ENCODE assay signal across 8 mouse cellular contexts in the genomic region with DNA sequence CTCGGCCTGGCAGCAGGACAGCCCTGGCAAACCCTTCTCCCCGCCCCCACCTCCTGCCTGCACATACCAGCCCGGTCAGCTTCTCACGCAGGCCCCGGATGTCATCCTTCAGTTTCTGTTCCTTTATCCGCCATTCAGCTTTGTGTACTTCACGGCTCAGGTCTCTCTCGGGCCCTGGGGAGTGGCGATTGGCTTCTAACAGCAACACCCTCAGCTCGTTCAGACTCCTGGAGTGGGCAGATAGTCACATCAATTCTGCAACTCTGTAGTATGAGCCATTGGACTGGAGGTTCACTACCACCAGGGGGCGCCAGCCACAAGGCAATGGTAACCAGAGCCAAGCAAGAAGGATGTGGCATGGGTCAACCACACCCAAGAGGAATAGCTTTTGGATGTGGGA. TPM values are rescaled to one million over a fixed set of nuclear protein-coding genes. Genes with fewer than 3 reads are reported as not detected.
DNase-seq lines count a peak whose midpoint lies in the region; ATAC-seq and TF ChIP-seq lines count a peak whose summit lies in the region.

No protein-coding gene starts in this region.

- WGBS in hindbrain, postnatal 0 days: 51% methylated on average over 11 of the region's 11 CpGs

- no peak overlapping the region for H3K4me2 ChIP-seq in hindbrain, postnatal 0 days (ENCODE audit: low read depth, low read length)

- POLR2A ChIA-PET in Patski (lab: Charles Lee): no interaction called here

- CTCF ChIA-PET in Patski (lab: Charles Lee): interaction anchor here (0.6 to 8.6 kb wide), 23 partner anchors 8 to 210 kb away, joined by 3 to 63 read pairs (median 4); a partner anchor contains a TSS

- no peak overlapping the region for H3K4me3 ChIP-seq in hindbrain, postnatal 0 days (ENCODE audit: low read length)

- TF ChIP-seq CTCF in Patski (IDR thresholded peaks at IDR 0.05): peak; percentile 94
- peak; percentile 98 for TF ChIP-seq CTCF in hindbrain, postnatal 0 days (IDR thresholded peaks at IDR 0.05; ENCODE audit: low read depth)

- no peaks in the 10 kb centered on the region for H3K4me1 ChIP-seq in hindbrain, postnatal 0 days (ENCODE audit: insufficient read depth, low read length)

- no peaks in the 10 kb centered on the region for H3K27me3 ChIP-seq in Patski
- H3K27me3 ChIP-seq in hindbrain, postnatal 0 days (ENCODE audit: insufficient read depth, low read length): no peaks in the 10 kb centered on the region

- H3K9me3 ChIP-seq in hindbrain, postnatal 0 days (ENCODE audit: low read length): no peaks in the 10 kb centered on the region

- peaks cover 45% of the 10 kb centered on the region for H3K36me3 ChIP-seq in hindbrain, postnatal 0 days (ENCODE audit: insufficient read depth, low read length)

- no peak overlapping the region for H3K9ac ChIP-seq in hindbrain, postnatal 0 days (replicated peaks; ENCODE audit: low read length)

- DNase-seq in Patski (ENCODE audit: low read depth, low spot score): peak; percentile 59
- DNase-seq in cerebellum, postnatal 10 days: peak; percentile 95 to 98
- DNase-seq in gastrocnemius, adult 18-20 months (ENCODE audit: low spot score): peak; percentile 89
- peak; percentile 91 for DNase-seq in hindbrain, postnatal 0 days (ENCODE audit: low spot score)
- peak; percentile 88 for DNase-seq in left cerebral cortex, adult 11 months (ENCODE audit: low spot score)
- peak; percentile 90 to 92 for DNase-seq in right cerebral cortex, postnatal 10 days (ENCODE audit: low spot score in 2 of 2)
- DNase-seq in urinary bladder, postnatal 10 days (ENCODE audit: low spot score): peak; percentile 68

- H3K27ac ChIP-seq in hindbrain, postnatal 0 days: no peak overlapping the region

- in situ Hi-C loops in Patski (cut with MboI; ENCODE audit: low pct_unique_long_range_greater_than_20kb): loop anchor here (10.0 kb wide), 1 partner anchor 411 kb away; a partner anchor contains a TSS

- ATAC-seq in Patski: peak; percentile 59
- ATAC-seq in hindbrain, postnatal 0 days: peak; percentile 69
- ATAC-seq in megakaryocyte, adult 5-6 weeks (ENCODE audit: poor library complexity, severe bottlenecking): peak; percentile 64

RNA-seq across cellular contexts. Expression of a gene that starts 37.6 kb away (rescaled TPM):
- polyA plus RNA-seq in Patski (2021): 169 TPM
- 10 to 100 TPM; 10.9 to 19.9 TPM for total RNA-seq in gastrocnemius, adult 18-20 months (2021)
- total RNA-seq in hindbrain, postnatal 0 days (2014; rRNA removed): 46.4 and 54.4 TPM in 2 replicates
- 52.7 and 57.7 TPM in 2 replicates for polyA plus RNA-seq in hindbrain, postnatal 0 days (2015; fragmentation: Nextera tagmentation; extraction: Ambion mirVana)
- 4.9 and 5.7 TPM in 2 replicates for total RNA-seq in megakaryocyte, adult 5-6 weeks (2015)
- 4.4 and 8.7 TPM in 2 replicates for total RNA-seq in megakaryocyte, adult 5-6 weeks (2017)

RNA-seq across cellular contexts. Expression of a gene that starts 58.1 kb away (rescaled TPM):
- polyA plus RNA-seq in Patski (2021): 33.8 TPM
- 1 to 10 TPM; 1.7 to 3.0 TPM for total RNA-seq in gastrocnemius, adult 18-20 months (2021)
- 133 and 150 TPM in 2 replicates for total RNA-seq in hindbrain, postnatal 0 days (2014; rRNA removed)
- 10.7 and 10.9 TPM in 2 replicates for polyA plus RNA-seq in hindbrain, postnatal 0 days (2015; fragmentation: Nextera tagmentation; extraction: Ambion mirVana)
- 1.8 and 1.9 TPM in 2 replicates for total RNA-seq in megakaryocyte, adult 5-6 weeks (2015)
- 3.7 and 6.7 TPM in 2 replicates for total RNA-seq in megakaryocyte, adult 5-6 weeks (2017)

Comparison
In these comparisons a context has a peak if more than half of its experiments do, and no peak if none do; other contexts are left out.
1. RNA of a gene that starts 58.1 kb away (total RNA-seq): 133 to 150 TPM in hindbrain, postnatal 0 days; 1.8 to 6.7 TPM in megakaryocyte, adult 5-6 weeks and 1.7 to 3.0 TPM in gastrocnemius, adult 18-20 months; every median in the first group is over 10 times any median in the second.
2. Peak in every context shown above with its lines, with median percentiles within 50 percentile points of each other: ATAC-seq and DNase-seq.